Mouse (Mus musculus): ENCODE results near the gene Mageb2.
"Not testable (repeated sequence)": the region's sequence is repeated elsewhere in the genome, so short reads cannot be mapped to it uniquely, and the experiment has no call there.

The Mageb2 gene

GRCm38 (mm10) chrX:91331390-91331789, at the start of gene Mageb2:
Gene Mageb2 (plus strand): TSS chrX:91331690.
- DNase-seq (ENCODE audit: low read depth, low spot score), result not testable (repeated sequence)

DNA sequence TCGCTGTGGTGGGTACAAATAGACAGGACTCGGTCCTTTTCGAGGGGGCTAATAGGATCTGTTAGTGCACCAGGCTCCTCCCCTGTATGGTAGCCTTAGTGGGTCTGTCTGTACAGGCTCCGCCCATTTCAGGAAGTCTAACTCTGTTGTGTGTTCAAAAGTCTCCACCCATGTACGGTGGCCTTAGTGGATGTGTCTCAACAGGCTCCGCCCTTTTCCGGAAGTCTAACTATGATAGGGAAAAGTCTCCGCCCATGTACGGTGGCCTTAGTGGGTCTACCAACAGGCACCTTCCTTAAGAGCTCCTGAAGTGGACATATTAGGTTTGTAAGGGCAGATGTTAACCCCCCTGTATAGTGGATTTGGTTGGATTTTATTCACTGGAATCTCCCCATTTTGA, 18.2 kb upstream of the Mageb2 start:
- not testable (repeated sequence) for DNase-seq (ENCODE audit: low read depth, low spot score)
